Mouse (Mus musculus) ES-Bruce4 (cell line): ENCODE measurements at regions not wholly inside any gene's neighbourhood (a gene's known extent, or its start where the extent isn't known, plus 50 kb on each side); places are given as distances from the start of the nearest gene placed in this dataset.
"Not testable (repeated sequence)": the region's sequence is repeated elsewhere in the genome, so short reads cannot be mapped to it uniquely, and the experiment has no call there.

ENCODE experiments used
- H3K27ac ChIP-seq: 2 replicates; pipeline ENCODE4 v1.5.1; 2012; ENCODE audit warnings: low read length, inconsistent platforms; ENCODE audit not compliant: insufficient read depth
- H3K27me3 ChIP-seq: 2 replicates; pipeline ENCODE4 v1.6.1; 2012; ENCODE audit warnings: mild to moderate bottlenecking, low read length, inconsistent platforms; ENCODE audit not compliant: control insufficient read depth, poor library complexity, insufficient read depth, severe bottlenecking
- H3K36me3 ChIP-seq: 2 replicates; pipeline ENCODE4 v1.6.1; 2012; ENCODE audit warnings: inconsistent platforms, mild to moderate bottlenecking, low read length, moderate library complexity; ENCODE audit not compliant: control insufficient read depth, poor library complexity, insufficient read depth, severe bottlenecking
- H3K4me1 ChIP-seq: one replicate; pipeline ENCODE4 v1.8.1; 2011; ENCODE audit warnings: low read length; ENCODE audit not compliant: control insufficient read depth, insufficient read depth
- H3K4me3 ChIP-seq: 2 replicates; pipeline ENCODE4 v1.5.1; 2011; ENCODE audit warnings: low read depth, mild to moderate bottlenecking, low read length
- H3K9ac ChIP-seq: 2 replicates; pipeline ENCODE4 v1.6.1; 2012; ENCODE audit warnings: low read depth, mild to moderate bottlenecking, inconsistent platforms; ENCODE audit not compliant: poor library complexity, severe bottlenecking
- H3K9me3 ChIP-seq: replicated peaks from 2 replicates; pipeline ENCODE4 v1.6.1; 2012; ENCODE audit warnings: mild to moderate bottlenecking, low read length, inconsistent platforms; ENCODE audit not compliant: control insufficient read depth, poor library complexity, insufficient read depth, severe bottlenecking
- CTCF ChIP-seq: IDR thresholded peaks from one replicate; pipeline ENCODE4 v1.8.1; 2011; ENCODE audit warnings: low read depth, low read length
- EP300 ChIP-seq: IDR thresholded peaks from 2 replicates; pipeline ENCODE4 v1.6.1; 2011; ENCODE audit warnings: low read depth, low read length; ENCODE audit not compliant: insufficient read depth
- POLR2A ChIP-seq: IDR thresholded peaks from one replicate; pipeline ENCODE4 v1.8.1; 2011; ENCODE audit warnings: low read length; ENCODE audit not compliant: insufficient read depth

- no peaks in the 10 kb centered on the region; the same call in 1 of the 2 replicates for H3K9me3 ChIP-seq
- no peaks in the 10 kb centered on the region for H3K36me3 ChIP-seq
- H3K27me3 ChIP-seq: no peaks in the 10 kb centered on the region
- H3K27ac ChIP-seq: no peak overlapping the region
- H3K4me3 ChIP-seq: no peak overlapping the region
- H3K4me1 ChIP-seq: no peaks in the 10 kb centered on the region
- no peak overlapping the region for H3K9ac ChIP-seq
- no peak for TF ChIP-seq EP300
- TF ChIP-seq CTCF: no peak
- no peak for TF ChIP-seq POLR2A
Observed at GRCm38 (mm10) chr15:96802034-96802728, 102.7 kb upstream of the Slc38a2 start.

GRCm38 (mm10) chr15:96799228-96799627 lies 99.7 kb upstream of the Slc38a2 start:
- Histone ChIP-seq H3K4me1 (no peaks in the 10 kb centered on the region), H3K9ac (no peak overlapping the region), H3K27me3 (no peaks in the 10 kb centered on the region), H3K36me3 (no peaks in the 10 kb centered on the region), H3K4me3 (no peak overlapping the region), H3K9me3 (no peaks in the 10 kb centered on the region; the same call in 1 of the 2 replicates), H3K27ac (no peak overlapping the region)
- TF ChIP-seq EP300 (no peak), POLR2A (no peak), CTCF (no peak)

- H3K9me3 ChIP-seq: no peaks in the 10 kb centered on the region
- H3K9ac ChIP-seq: no peak overlapping the region
- H3K4me3 ChIP-seq: no peak overlapping the region
- H3K27ac ChIP-seq: no peak overlapping the region
- no peaks in the 10 kb centered on the region for H3K27me3 ChIP-seq
- H3K4me1 ChIP-seq: no peaks in the 10 kb centered on the region
- no peaks in the 10 kb centered on the region for H3K36me3 ChIP-seq
- no peak for TF ChIP-seq CTCF
- no peak for TF ChIP-seq POLR2A
- TF ChIP-seq EP300: no peak
Observed at GRCm38 (mm10) chr15:96797615-96798270, 98.2 kb upstream of the Slc38a2 start.

- Histone ChIP-seq H3K27ac (no peak overlapping the region), H3K9me3 (no peaks in the 10 kb centered on the region), H3K4me3 (no peak overlapping the region), H3K4me1 (no peaks in the 10 kb centered on the region), H3K36me3 (no peaks in the 10 kb centered on the region), H3K27me3 (no peaks in the 10 kb centered on the region), H3K9ac (no peak overlapping the region)
- TF ChIP-seq CTCF: no peak
- TF ChIP-seq EP300: no peak
- no peak for TF ChIP-seq POLR2A
Observed at GRCm38 (mm10) chr15:96794177-96794719, 94.7 kb upstream of the Slc38a2 start.

GRCm38 (mm10) chr15:96793251-96793650 lies 93.7 kb upstream of the Slc38a2 start:
- Histone ChIP-seq H3K36me3 (no peaks in the 10 kb centered on the region), H3K4me1 (no peaks in the 10 kb centered on the region), H3K27ac (no peak overlapping the region), H3K9ac (no peak overlapping the region), H3K4me3 (peak overlapping the region; percentile 18), H3K9me3 (no peaks in the 10 kb centered on the region; the same call in 1 of the 2 replicates), H3K27me3 (no peaks in the 10 kb centered on the region)
- TF ChIP-seq EP300: no peak
- no peak for TF ChIP-seq CTCF
- TF ChIP-seq POLR2A: no peak

GRCm38 (mm10) chr15:96791306-96791705 lies 91.8 kb upstream of the Slc38a2 start:
- no peak overlapping the region for H3K27ac ChIP-seq
- no peak overlapping the region for H3K9ac ChIP-seq
- no peaks in the 10 kb centered on the region for H3K4me1 ChIP-seq

GRCm38 (mm10) chr15:96787921-96788320 lies 88.4 kb upstream of the Slc38a2 start:
- H3K36me3 ChIP-seq, H3K27ac ChIP-seq, H3K4me1 ChIP-seq, H3K4me3 ChIP-seq, H3K9ac ChIP-seq, H3K9me3 ChIP-seq, H3K27me3 ChIP-seq: not testable (repeated sequence)

More at GRCm38 (mm10) chr15:96791306-96791705, 91.8 kb upstream of the Slc38a2 start:
- Histone ChIP-seq H3K4me3 (no peak overlapping the region), H3K27me3 (no peaks in the 10 kb centered on the region), H3K36me3 (no peaks in the 10 kb centered on the region), H3K9me3 (no peaks in the 10 kb centered on the region; the same call in 1 of the 2 replicates)
- no peak for TF ChIP-seq EP300
- no peak for TF ChIP-seq POLR2A
